Mouse (Mus musculus) kidney, postnatal 0 days (tissue): ENCODE data around the gene Foxa2. TPM values are rescaled to one million over a fixed set of nuclear protein-coding genes. Genes with fewer than 3 reads are reported as not detected.

Source experiments
- ATAC-seq: fragments of 200-750 bp; cut with Nextera tagmentation; replicated peaks from 2 replicates; pipeline ENCODE4 v1.8.0; 2017; ENCODE audit warnings: low read depth, moderate number of reproducible peaks, moderate TSS enrichment, moderate library complexity; ENCODE audit not compliant: low FRiP score
- DNase-seq: peaks from one replicate; pipeline ENCODE4 v3.0.0-alpha.2; 2016; ENCODE audit warnings: low spot score
- H3K27ac ChIP-seq: fragments of 300-500 bp; sonication (generic); 2 replicates; pipeline ENCODE4 v1.5.1; 2014; ENCODE audit warnings: mild to moderate bottlenecking
- H3K27me3 ChIP-seq: fragments of 300-500 bp; sonication (generic); 2 replicates; pipeline ENCODE4 v1.6.1; 2014; ENCODE audit warnings: low read length, mixed read lengths; ENCODE audit not compliant: insufficient read depth
- H3K36me3 ChIP-seq: fragments of 300-500 bp; sonication (generic); 2 replicates; pipeline ENCODE4 v1.6.1; 2014; ENCODE audit warnings: low read length, mixed read lengths; ENCODE audit not compliant: insufficient read depth
- H3K4me1 ChIP-seq: fragments of 300-500 bp; sonication (generic); replicated peaks from 2 replicates; pipeline ENCODE4 v1.6.1; 2014; ENCODE audit warnings: antibody characterized with exemption, low read length, mixed read lengths; ENCODE audit not compliant: insufficient read depth
- H3K4me2 ChIP-seq: fragments of 300-500 bp; sonication (generic); 2 replicates; pipeline ENCODE4 v1.6.1; 2014; ENCODE audit warnings: mild to moderate bottlenecking, low read length, moderate library complexity, mixed read lengths
- H3K4me3 ChIP-seq: fragments of 300-500 bp; sonication (generic); replicated peaks from 2 replicates; pipeline ENCODE4 v1.5.1; 2014; ENCODE audit warnings: low read depth, low read length
- H3K9ac ChIP-seq: fragments of 300-500 bp; sonication (generic); 2 replicates; pipeline ENCODE4 v1.6.1; 2014; ENCODE audit warnings: low read depth, low read length
- H3K9me3 ChIP-seq: fragments of 300-500 bp; sonication (generic); replicated peaks from 2 replicates; pipeline ENCODE4 v1.6.1; 2016; ENCODE audit warnings: low read length, inconsistent platforms, mixed read lengths
- CTCF ChIP-seq: IDR thresholded peaks from 2 replicates; pipeline ENCODE4 v1.5.1; 2016; ENCODE audit warnings: antibody characterized with exemption, low read depth, mild to moderate bottlenecking, moderate library complexity
- WGBS: fragments of 180-500 bp; shearing (Covaris S2); extraction: QIAGEN DNeasy Blood & Tissue Kit; methylation state at CpG from one replicate; pipeline ENCODE4 v1.1.7; 2014; 5-methylcytosine and 5-hydroxymethylcytosine counted together
- microRNA-seq: library from miRNA; unstranded; fragments of <30 nt; microRNA quantifications from one replicate; pipeline ENCODE4, GENCODE M21; 2016
- polyA plus RNA-seq: library from polyadenylated mRNA; unstranded; fragments of >200 nt; fragmentation: Nextera tagmentation; extraction: Ambion mirVana; gene quantifications from 2 replicates; pipeline ENCODE4 v1.2.1, GENCODE M21; 2015

Gene Foxa2
- polyA plus RNA-seq, 1 experiment from 2014 or later, result not detected

DNA sequence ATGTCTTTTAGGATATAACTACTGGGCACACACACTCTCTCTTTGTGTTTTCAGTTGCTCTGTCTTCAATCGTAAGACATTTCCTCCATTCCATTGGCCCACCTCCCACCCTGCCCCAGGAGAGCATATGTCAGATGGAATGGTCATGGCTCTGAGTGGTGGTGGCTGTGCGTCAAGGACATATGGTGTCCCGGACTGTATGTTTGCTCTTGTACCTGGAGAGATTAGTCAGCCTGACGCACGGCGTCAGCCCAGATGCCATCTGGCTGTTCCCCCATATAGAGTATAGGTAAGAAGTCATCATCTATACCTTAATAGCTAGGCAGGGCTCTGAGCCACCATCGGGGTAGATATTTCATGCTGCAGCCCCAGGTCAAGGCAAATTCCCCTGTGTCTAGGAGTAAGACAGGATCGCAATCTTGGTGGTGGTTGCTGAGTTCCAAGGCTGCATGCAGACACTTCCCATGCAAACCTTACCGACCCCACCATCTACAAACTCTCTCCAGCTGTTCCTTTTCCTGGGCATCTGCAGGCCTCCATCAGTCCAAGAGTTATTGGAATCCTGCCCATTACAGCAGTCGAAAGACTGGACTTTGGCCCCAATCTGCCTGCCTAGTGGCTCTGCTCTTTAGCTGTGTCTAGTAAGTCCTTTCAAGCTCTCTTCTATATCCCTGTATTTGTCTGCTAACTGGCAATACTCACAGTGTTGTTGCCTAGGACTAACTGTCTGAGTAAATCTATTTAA, 53.7 kb downstream of the Foxa2 start:
- no peak for ATAC-seq
- no peaks in the 10 kb centered on the region for H3K36me3 ChIP-seq
- DNase-seq, result no peak
- no peak overlapping the region for H3K4me3 ChIP-seq
- 85% methylated on average over 10 of the region's 10 CpGs for WGBS
- H3K27ac ChIP-seq, result no peak overlapping the region
- no peaks in the 10 kb centered on the region for H3K9me3 ChIP-seq
- TF ChIP-seq CTCF, result no peak
- no peak overlapping the region for H3K4me2 ChIP-seq
- H3K27me3 ChIP-seq, result no peaks in the 10 kb centered on the region
- H3K4me1 ChIP-seq, result no peaks in the 10 kb centered on the region
- H3K9ac ChIP-seq, result no peak overlapping the region

Small RNA genes within 50 kb of the gene (microRNA-seq; reads per million reads assigned to microRNA genes)
- gene Gm27420, result not detected
